Mouse (Mus musculus): ENCODE data around the gene Cct8l1. TPM values are rescaled to one million over a fixed set of nuclear protein-coding genes. Genes with fewer than 3 reads are reported as not detected.

Gene Cct8l1
- total and polyA plus RNA-seq, 2 experiments from 2014 or later = 0.08 TPM; not detected in 1

DNA sequence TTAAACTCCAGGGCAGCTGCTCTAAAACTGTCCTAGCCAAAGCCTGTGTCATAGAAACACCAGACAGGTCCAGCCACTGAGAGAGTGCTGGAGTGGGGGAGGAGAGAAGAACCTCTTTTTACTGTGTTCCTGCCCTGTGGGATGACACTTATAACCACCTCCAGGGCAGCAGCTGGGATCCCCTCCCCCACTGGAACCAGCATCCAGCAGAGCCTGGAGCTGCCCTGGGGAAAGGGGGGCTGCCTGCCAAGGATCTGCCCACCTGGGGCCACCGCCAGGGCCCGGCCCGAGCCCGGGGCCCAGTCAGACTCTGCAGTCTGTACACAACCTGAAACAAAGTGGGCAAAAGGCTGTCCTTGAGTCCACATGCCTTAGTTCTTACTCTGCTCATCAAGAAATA, 11.1 kb downstream of the Cct8l1 start:
- Histone ChIP-seq H3K27ac (ENCODE audit: low read depth) (peak overlapping the region; percentile 13; the same call in 1 of the 2 replicates), H3K36me3 (replicated peaks; ENCODE audit: control insufficient read depth, insufficient read depth, low read length) (no peaks in the 10 kb centered on the region), H3K27me3 (ENCODE audit: control insufficient read depth, insufficient read depth, low read length) (no peaks in the 10 kb centered on the region), H3K4me3 (ENCODE audit: low read depth, low read length) (no peak overlapping the region), H3K9me3 (replicated peaks; ENCODE audit: control insufficient read depth, low read length) (no peaks in the 10 kb centered on the region), H3K4me2 (ENCODE audit: low read depth, low read length) (no peak overlapping the region), H3K4me1 (ENCODE audit: control insufficient read depth, insufficient read depth) (peaks cover 11% of the 10 kb centered on the region), H3K9ac (replicated peaks; ENCODE audit: low read depth, low read length) (no peak overlapping the region)
- WGBS = 30% methylated on average over 4 of the region's 4 CpGs
- TF ChIP-seq EP300 (IDR thresholded peaks at IDR 0.05; ENCODE audit: low read depth) (no peak), CTCF (IDR thresholded peaks at IDR 0.05; ENCODE audit: low read depth) (no peak)
- DNase-seq (ENCODE audit: low spot score) (no peak), ATAC-seq (ENCODE audit: insufficient read depth, low read depth) (no peak)

DNA sequence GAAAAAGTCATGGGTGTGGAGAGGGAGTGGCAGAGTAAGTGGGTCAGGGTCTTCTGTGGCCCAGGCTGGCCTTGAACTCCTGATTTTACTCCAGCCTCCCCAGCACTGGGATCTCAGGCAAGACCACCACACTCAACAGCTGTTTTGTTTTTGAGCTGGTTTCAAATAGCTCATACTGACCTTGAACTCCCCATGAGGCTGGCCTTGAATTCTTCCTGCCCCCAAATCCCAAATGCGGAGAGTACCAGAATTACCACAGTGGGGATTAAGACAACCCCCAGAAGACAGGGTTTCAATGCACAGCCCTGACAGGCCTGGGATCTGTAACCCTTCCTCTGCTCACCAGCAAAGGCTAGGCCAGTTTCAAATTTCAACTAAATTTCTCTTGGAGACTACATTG, 12.1 kb downstream of the Cct8l1 start:
- no peak overlapping the region for H3K4me3 ChIP-seq (ENCODE audit: low read depth, low read length)
- H3K9me3 ChIP-seq (replicated peaks; ENCODE audit: control insufficient read depth, low read length) = no peaks in the 10 kb centered on the region
- no peak overlapping the region for H3K27ac ChIP-seq (ENCODE audit: low read depth)
- H3K27me3 ChIP-seq (ENCODE audit: control insufficient read depth, insufficient read depth, low read length) = no peaks in the 10 kb centered on the region
- ATAC-seq (ENCODE audit: insufficient read depth, low read depth) (no peak), DNase-seq (ENCODE audit: low spot score) (no peak)
- TF ChIP-seq CTCF (IDR thresholded peaks at IDR 0.05; ENCODE audit: low read depth) = no peak
- TF ChIP-seq EP300 (IDR thresholded peaks at IDR 0.05; ENCODE audit: low read depth) = no peak
- no peaks in the 10 kb centered on the region for H3K36me3 ChIP-seq (replicated peaks; ENCODE audit: control insufficient read depth, insufficient read depth, low read length)
- H3K4me2 ChIP-seq (ENCODE audit: low read depth, low read length) = no peak overlapping the region
- peaks cover 11% of the 10 kb centered on the region for H3K4me1 ChIP-seq (ENCODE audit: control insufficient read depth, insufficient read depth)
- no peak overlapping the region for H3K9ac ChIP-seq (replicated peaks; ENCODE audit: low read depth, low read length)
- 83% methylated on average over 1 of the region's 1 CpGs for WGBS

DNA sequence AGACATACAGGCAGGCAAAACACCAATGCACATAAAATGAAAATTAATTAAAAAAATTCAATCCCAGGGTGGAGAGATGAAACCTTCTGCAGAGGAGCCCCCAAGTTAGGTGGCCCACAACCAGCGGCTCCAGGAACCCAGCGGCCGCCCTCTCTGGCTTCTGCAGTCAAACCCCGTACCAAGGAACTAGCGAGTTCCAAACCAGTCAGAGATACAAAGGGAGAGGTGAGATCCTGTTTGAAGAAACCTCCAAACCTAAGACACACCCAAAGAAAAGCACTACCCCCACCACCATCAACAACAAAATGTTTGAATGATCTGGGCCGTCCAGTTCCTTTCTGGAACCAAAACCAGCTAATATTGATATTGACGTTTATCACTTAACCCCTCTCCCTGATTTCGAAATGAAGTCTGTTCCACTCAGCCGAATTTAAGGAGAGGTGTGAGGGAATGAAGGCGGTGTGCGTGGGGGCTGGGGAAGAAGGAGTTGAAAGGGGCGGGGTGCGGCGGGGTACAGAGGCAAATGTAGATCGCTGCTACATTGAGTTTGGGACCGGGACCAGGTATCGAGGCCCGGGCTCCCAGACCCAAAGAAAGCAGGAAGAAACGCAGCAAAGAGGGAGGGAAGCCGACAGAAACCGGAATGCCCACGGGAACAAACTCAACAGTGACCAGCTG, 13.1 kb downstream of the Cct8l1 start:
- Histone ChIP-seq H3K4me1 (ENCODE audit: control insufficient read depth, insufficient read depth) (peaks cover 11% of the 10 kb centered on the region), H3K27me3 (ENCODE audit: control insufficient read depth, insufficient read depth, low read length) (no peaks in the 10 kb centered on the region), H3K4me2 (ENCODE audit: low read depth, low read length) (peak overlapping the region; percentile 81), H3K4me3 (ENCODE audit: low read depth, low read length) (peak overlapping the region; percentile 83), H3K36me3 (replicated peaks; ENCODE audit: control insufficient read depth, insufficient read depth, low read length) (no peaks in the 10 kb centered on the region), H3K9me3 (replicated peaks; ENCODE audit: control insufficient read depth, low read length) (no peaks in the 10 kb centered on the region), H3K27ac (ENCODE audit: low read depth) (peak overlapping the region; percentile 99), H3K9ac (replicated peaks; ENCODE audit: low read depth, low read length) (peak overlapping the region; percentile 71)
- TF ChIP-seq EP300 (IDR thresholded peaks at IDR 0.05; ENCODE audit: low read depth) (no peak), CTCF (IDR thresholded peaks at IDR 0.05; ENCODE audit: low read depth) (no peak)
- DNase-seq (ENCODE audit: low spot score) (no peak), ATAC-seq (ENCODE audit: insufficient read depth, low read depth) (no peak)
- 6% methylated on average over 22 of the region's 22 CpGs for WGBS

- Histone ChIP-seq H3K9me3 (replicated peaks; ENCODE audit: control insufficient read depth, low read length) (no peaks in the 10 kb centered on the region), H3K27me3 (ENCODE audit: control insufficient read depth, insufficient read depth, low read length) (no peaks in the 10 kb centered on the region), H3K27ac (ENCODE audit: low read depth) (peak overlapping the region; percentile 99), H3K36me3 (replicated peaks; ENCODE audit: control insufficient read depth, insufficient read depth, low read length) (no peaks in the 10 kb centered on the region), H3K4me3 (ENCODE audit: low read depth, low read length) (peak overlapping the region; percentile 83), H3K9ac (replicated peaks; ENCODE audit: low read depth, low read length) (peak overlapping the region; percentile 75), H3K4me1 (ENCODE audit: control insufficient read depth, insufficient read depth) (peaks cover 11% of the 10 kb centered on the region), H3K4me2 (ENCODE audit: low read depth, low read length) (peak overlapping the region; percentile 81)
- no peak for TF ChIP-seq CTCF (IDR thresholded peaks at IDR 0.05; ENCODE audit: low read depth)
- TF ChIP-seq EP300 (IDR thresholded peaks at IDR 0.05; ENCODE audit: low read depth) = peak; percentile 96
- 0% methylated on average over 68 of the region's 87 CpGs for WGBS
- peak; percentile 99 for ATAC-seq (ENCODE audit: insufficient read depth, low read depth)
- peak; percentile 100 for DNase-seq (ENCODE audit: low spot score)
These were observed 13.9 kb downstream of the Cct8l1 start for GRCm38 (mm10) chr5:25529529-25530421.

DNA sequence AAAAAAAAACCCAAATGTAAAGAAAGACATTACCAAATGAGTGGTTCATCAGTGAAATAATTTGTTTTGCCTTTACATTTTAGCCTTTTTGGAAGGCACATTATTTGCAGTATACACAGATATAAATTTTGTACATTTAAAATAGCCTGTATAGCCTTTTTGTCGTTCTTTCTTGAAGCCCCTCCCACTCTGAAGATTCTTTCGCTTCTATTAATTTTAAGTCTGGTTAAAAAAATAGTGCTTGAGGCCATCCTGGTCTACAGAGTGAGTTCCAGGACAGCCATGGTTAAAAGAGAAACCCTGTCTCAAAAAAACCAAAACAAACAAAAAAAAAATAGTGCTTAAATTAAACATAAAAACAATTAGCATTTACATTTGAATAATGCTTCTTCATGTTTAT, 14.8 kb downstream of the Cct8l1 start:
- Histone ChIP-seq H3K9ac (replicated peaks; ENCODE audit: low read depth, low read length) (peak overlapping the region; percentile 75), H3K27ac (ENCODE audit: low read depth) (peak overlapping the region; percentile 99), H3K27me3 (ENCODE audit: control insufficient read depth, insufficient read depth, low read length) (no peaks in the 10 kb centered on the region), H3K4me1 (ENCODE audit: control insufficient read depth, insufficient read depth) (peaks cover 11% of the 10 kb centered on the region), H3K4me3 (ENCODE audit: low read depth, low read length) (peak overlapping the region; percentile 83), H3K9me3 (replicated peaks; ENCODE audit: control insufficient read depth, low read length) (no peaks in the 10 kb centered on the region), H3K36me3 (replicated peaks; ENCODE audit: control insufficient read depth, insufficient read depth, low read length) (no peaks in the 10 kb centered on the region), H3K4me2 (ENCODE audit: low read depth, low read length) (peak overlapping the region; percentile 56)
- no peak for ATAC-seq (ENCODE audit: insufficient read depth, low read depth)
- no peak for TF ChIP-seq CTCF (IDR thresholded peaks at IDR 0.05; ENCODE audit: low read depth)
- TF ChIP-seq EP300 (IDR thresholded peaks at IDR 0.05; ENCODE audit: low read depth) = no peak
- 13% methylated on average over 2 of the region's 2 CpGs for WGBS
- no peak for DNase-seq (ENCODE audit: low spot score)

Measured in heart, postnatal 0 days (tissue).